Mouse (Mus musculus): ENCODE measurements around the gene Rps21. TPM values are rescaled to one million over a fixed set of nuclear protein-coding genes. Genes with fewer than 3 reads are reported as not detected.

The Rps21 gene
- 2,462 and 2,522 TPM in 2 replicates for polyA plus RNA-seq (2012; rRNA removed)

DNA sequence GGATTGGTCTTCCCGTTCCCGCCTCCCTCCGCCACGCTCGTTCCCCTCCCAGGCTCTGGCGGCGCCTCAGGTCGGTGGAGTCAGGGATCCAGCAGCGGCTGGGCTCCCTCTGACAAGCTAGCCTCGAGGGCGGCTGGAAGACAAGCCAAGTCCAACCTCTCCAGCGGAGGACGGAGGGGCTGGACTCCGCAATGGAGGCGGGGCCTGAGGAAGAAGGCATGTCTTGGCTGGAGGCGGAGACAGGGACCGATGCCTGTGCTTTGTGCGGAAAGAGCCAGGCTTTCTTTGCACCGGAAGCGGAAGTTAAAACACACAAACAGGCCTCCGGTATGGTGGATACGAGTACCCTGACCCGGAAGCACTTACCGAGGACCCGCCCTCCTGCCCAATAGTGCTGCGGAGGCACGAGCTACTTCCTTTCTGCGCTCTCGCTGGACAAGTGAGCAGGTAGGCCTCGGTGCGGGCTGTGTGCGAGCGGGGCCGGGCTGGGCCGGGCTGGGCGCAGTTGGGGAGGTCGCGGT is at the start of gene Rps21:
Gene Rps21, plus strand, starts transcription at position 377 of the 521 bp plus-strand sequence.
- no peaks in the 10 kb centered on the region; the same call in 1 of the 2 replicates for H3K4me1 ChIP-seq (ENCODE audit: control insufficient read depth, insufficient read depth, low read length)
- peak within 1 kb of the TSS; percentile 71 for H3K4me3 ChIP-seq (ENCODE audit: insufficient read depth, low read length)
- peak within 1 kb of the TSS; percentile 15 for H3K27ac ChIP-seq (ENCODE audit: insufficient read depth, low read length)
- TF ChIP-seq CTCF (IDR thresholded peaks at IDR 0.05; ENCODE audit: extremely low read depth, insufficient read depth, low read length) (no peak), POLR2A (IDR thresholded peaks at IDR 0.05; ENCODE audit: extremely low read depth, insufficient read depth, low read length) (peak; percentile 96)

DNA sequence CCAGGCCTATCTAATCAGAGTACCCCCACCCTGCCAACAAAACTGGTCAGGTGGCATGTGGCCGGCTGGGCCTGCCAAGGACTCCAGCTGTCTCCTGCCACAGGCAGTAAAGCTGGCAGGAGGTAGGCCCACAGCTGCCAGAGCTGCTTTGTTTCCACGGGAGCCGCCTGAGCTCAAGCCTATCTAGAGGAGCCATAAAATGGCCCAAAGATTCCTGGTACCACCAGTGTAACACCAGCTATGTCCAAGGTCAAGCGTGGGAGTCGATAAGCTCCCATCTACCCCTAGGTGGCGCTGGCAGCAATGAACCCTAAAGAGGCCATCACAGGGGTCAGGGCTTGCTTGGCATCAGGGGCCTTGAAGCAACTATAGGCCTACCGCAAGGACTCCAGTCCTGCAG is 49.3 kb upstream of the Rps21 start:
- Histone ChIP-seq H3K27ac (ENCODE audit: insufficient read depth, low read length) (no peak overlapping the region), H3K4me3 (ENCODE audit: insufficient read depth, low read length) (no peak overlapping the region), H3K4me1 (ENCODE audit: control insufficient read depth, insufficient read depth, low read length) (no peaks in the 10 kb centered on the region)
- TF ChIP-seq CTCF (IDR thresholded peaks at IDR 0.05; ENCODE audit: extremely low read depth, insufficient read depth, low read length) (peak; percentile 34; the same call in 1 of the 2 replicates), POLR2A (IDR thresholded peaks at IDR 0.05; ENCODE audit: extremely low read depth, insufficient read depth, low read length) (no peak)

DNA sequence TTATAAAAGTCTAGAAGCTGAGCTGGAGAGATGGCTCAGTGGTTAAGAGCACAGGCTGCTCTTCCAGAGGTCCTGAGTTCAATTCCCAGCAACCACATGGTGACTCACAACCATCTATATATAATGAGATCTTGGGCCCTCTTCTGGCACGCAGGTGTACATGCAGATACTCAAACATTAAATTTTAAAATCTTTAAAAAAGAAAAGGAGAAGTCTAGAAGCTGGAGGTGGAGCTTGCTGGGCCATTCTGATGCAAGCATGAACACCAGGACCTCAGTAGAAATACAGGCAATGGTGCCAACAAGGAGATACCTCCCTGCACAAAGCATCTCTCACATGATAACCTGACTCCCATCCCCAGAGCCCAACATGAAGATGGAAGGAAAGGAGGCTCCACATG is 48.2 kb upstream of the Rps21 start:
- TF ChIP-seq CTCF (IDR thresholded peaks at IDR 0.05; ENCODE audit: extremely low read depth, insufficient read depth, low read length) (no peak), POLR2A (IDR thresholded peaks at IDR 0.05; ENCODE audit: extremely low read depth, insufficient read depth, low read length) (no peak)
- no peak overlapping the region for H3K4me3 ChIP-seq (ENCODE audit: insufficient read depth, low read length)
- no peaks in the 10 kb centered on the region for H3K4me1 ChIP-seq (ENCODE audit: control insufficient read depth, insufficient read depth, low read length)
- H3K27ac ChIP-seq (ENCODE audit: insufficient read depth, low read length): no peak overlapping the region

DNA sequence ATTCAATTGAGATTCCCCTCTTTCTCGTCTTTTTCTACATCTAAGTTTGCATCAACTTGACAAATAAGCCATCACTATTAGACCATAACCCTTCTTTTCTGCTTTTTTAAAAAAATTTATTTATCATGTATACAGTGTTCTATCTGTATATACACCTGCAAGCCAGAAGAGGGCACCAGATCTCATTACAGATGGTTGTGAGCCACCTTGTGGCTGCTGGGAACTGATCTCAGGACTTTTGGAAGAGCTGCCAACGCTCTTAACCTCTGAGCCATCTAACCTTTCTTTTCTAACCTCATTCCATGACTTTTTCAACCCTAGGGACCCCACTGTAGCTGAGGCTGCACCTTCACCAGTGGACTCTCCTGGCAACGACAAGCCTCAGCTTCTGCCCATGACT is 44.9 kb upstream of the Rps21 start:
- H3K27ac ChIP-seq (ENCODE audit: insufficient read depth, low read length): no peak overlapping the region
- TF ChIP-seq CTCF (IDR thresholded peaks at IDR 0.05; ENCODE audit: extremely low read depth, insufficient read depth, low read length) (no peak), POLR2A (IDR thresholded peaks at IDR 0.05; ENCODE audit: extremely low read depth, insufficient read depth, low read length) (no peak)
- H3K4me1 ChIP-seq (ENCODE audit: control insufficient read depth, insufficient read depth, low read length): peaks cover 3% of the 10 kb centered on the region; the same call in 1 of the 2 replicates
- no peak overlapping the region for H3K4me3 ChIP-seq (ENCODE audit: insufficient read depth, low read length)

DNA sequence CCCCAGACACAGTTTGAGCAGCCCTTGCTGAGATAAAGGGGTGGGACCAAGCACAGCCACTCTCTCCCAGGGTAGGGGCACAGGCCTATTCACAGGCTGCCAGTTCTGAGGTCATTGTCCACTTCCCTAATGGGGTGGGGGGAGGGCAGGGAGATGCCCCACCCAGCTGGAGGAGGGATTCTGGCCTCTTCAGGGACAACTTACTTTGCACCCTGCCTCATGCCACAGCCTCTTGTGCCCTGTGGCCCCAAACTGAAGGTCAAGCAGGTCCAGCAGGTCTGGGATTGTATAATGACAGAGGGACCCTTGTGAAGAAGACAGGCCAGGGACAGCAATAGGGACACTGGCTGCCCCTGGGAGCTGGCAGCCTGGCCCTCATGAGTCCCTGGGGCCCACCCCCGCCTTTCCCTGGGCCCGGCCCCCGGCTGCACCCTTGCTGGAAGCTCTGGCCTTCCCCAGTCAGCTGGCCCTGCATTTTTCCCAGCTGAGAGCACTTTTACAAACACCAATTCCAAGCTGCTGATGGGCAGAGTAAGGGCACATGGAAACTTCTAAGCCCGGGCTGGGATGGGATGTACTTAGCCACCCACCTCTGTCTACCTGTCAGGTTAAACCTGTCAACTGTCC is 42.7 kb upstream of the Rps21 start:
- TF ChIP-seq CTCF (IDR thresholded peaks at IDR 0.05; ENCODE audit: extremely low read depth, insufficient read depth, low read length) (no peak), POLR2A (IDR thresholded peaks at IDR 0.05; ENCODE audit: extremely low read depth, insufficient read depth, low read length) (no peak)
- Histone ChIP-seq H3K4me1 (ENCODE audit: control insufficient read depth, insufficient read depth, low read length) (peaks cover 7% of the 10 kb centered on the region; the same call in 1 of the 2 replicates), H3K4me3 (ENCODE audit: insufficient read depth, low read length) (no peak overlapping the region), H3K27ac (ENCODE audit: insufficient read depth, low read length) (no peak overlapping the region; the same call in 1 of the 2 replicates)

DNA sequence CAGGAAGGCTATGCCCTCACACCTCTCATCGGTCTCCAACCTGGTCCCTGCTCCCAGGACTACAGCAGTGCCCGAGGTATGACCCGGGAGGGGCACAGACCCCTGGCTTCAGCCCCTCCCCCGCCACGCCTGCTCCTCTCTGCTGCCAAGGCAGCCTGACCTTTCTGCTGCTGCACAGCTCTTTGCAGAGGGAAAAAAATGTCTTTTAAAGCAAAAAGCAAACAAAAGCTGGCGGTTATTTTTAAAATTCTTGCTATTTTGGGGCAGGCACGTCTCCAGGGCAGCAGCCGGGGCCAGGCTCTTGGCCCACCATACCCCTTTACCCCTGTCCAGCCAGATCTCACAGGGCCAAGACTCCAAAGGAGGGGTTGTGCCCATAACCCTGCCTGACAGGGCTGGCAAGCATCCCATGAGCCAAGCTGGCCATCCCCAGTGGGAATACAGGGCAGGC is 42.1 kb upstream of the Rps21 start:
- H3K27ac ChIP-seq (ENCODE audit: insufficient read depth, low read length): no peak overlapping the region
- TF ChIP-seq CTCF (IDR thresholded peaks at IDR 0.05; ENCODE audit: extremely low read depth, insufficient read depth, low read length): no peak
- no peak for TF ChIP-seq POLR2A (IDR thresholded peaks at IDR 0.05; ENCODE audit: extremely low read depth, insufficient read depth, low read length)
- no peak overlapping the region for H3K4me3 ChIP-seq (ENCODE audit: insufficient read depth, low read length)

DNA sequence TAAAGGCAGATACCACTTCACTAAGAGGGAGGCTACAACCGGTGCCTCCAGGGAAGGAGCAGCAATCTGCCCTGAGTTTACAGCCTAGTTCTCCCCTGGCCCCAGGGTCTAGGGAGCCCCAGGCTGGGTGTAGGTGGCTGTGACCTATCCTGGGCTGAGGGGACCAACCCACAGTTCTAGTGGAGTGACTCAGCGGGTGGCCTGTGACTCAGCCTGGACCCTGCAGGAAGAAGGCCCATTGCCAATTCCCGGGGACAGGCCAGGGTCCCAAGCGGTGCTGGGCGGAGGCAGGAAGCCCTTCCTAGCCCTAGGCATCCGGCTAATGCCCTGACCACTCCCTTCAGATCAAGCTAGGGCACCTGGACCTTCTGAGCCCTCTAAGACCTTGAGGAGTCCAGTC is 41.2 kb upstream of the Rps21 start:
- Histone ChIP-seq H3K4me3 (ENCODE audit: insufficient read depth, low read length) (no peak overlapping the region), H3K27ac (ENCODE audit: insufficient read depth, low read length) (no peak overlapping the region), H3K4me1 (ENCODE audit: control insufficient read depth, insufficient read depth, low read length) (peaks cover 7% of the 10 kb centered on the region; the same call in 1 of the 2 replicates)
- TF ChIP-seq POLR2A (IDR thresholded peaks at IDR 0.05; ENCODE audit: extremely low read depth, insufficient read depth, low read length): no peak
- no peak for TF ChIP-seq CTCF (IDR thresholded peaks at IDR 0.05; ENCODE audit: extremely low read depth, insufficient read depth, low read length)

More for the DNA sequence above, 42.1 kb upstream of the Rps21 start:
- peaks cover 7% of the 10 kb centered on the region; the same call in 1 of the 2 replicates for H3K4me1 ChIP-seq (ENCODE audit: control insufficient read depth, insufficient read depth, low read length)

DNA sequence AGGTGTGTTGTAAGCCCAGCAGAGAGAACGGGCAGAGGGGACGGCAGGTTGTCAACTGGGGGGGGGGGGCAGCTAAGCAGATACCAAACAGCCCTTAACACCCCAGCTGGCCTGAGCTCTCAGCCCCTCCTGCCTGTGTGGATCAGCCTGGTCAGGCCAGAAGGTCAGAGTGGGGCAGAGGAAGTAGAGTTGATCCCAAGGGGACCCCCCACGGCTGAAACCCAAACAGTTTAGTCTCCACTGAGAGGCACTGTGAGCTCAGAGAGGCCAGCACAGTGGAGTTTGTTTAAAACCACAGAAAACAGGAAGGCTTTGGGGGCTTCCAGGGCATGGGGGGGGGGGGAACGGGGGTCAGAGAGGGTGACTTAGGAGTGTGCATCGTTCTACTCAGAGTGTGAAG is 40.3 kb upstream of the Rps21 start:
- Histone ChIP-seq H3K4me1 (ENCODE audit: control insufficient read depth, insufficient read depth, low read length) (peaks cover 7% of the 10 kb centered on the region; the same call in 1 of the 2 replicates), H3K4me3 (ENCODE audit: insufficient read depth, low read length) (no peak overlapping the region), H3K27ac (ENCODE audit: insufficient read depth, low read length) (no peak overlapping the region)
- no peak for TF ChIP-seq CTCF (IDR thresholded peaks at IDR 0.05; ENCODE audit: extremely low read depth, insufficient read depth, low read length)
- no peak for TF ChIP-seq POLR2A (IDR thresholded peaks at IDR 0.05; ENCODE audit: extremely low read depth, insufficient read depth, low read length)

DNA sequence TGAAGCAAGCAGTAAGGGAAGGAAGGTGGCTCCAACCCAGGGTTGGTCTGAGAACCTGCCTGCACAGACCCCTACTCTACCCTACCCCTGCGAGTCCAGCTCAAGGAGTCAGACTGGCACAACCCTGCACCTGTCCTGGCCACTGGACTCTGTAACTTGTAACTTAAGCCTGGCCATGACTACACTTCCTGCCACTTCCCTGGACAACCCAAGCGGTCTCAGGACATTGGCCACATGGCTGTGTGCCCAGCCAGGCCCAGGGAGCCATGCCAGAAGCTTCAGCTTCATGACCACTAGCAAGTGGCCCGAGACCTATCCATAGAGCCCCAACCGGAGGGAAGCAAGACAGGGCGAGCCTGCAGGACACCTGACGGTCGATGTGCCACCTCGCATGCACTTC is 39.6 kb upstream of the Rps21 start:
- no peak for TF ChIP-seq POLR2A (IDR thresholded peaks at IDR 0.05; ENCODE audit: extremely low read depth, insufficient read depth, low read length)
- no peak for TF ChIP-seq CTCF (IDR thresholded peaks at IDR 0.05; ENCODE audit: extremely low read depth, insufficient read depth, low read length)
- Histone ChIP-seq H3K4me3 (ENCODE audit: insufficient read depth, low read length) (no peak overlapping the region), H3K4me1 (ENCODE audit: control insufficient read depth, insufficient read depth, low read length) (peaks cover 7% of the 10 kb centered on the region; the same call in 1 of the 2 replicates), H3K27ac (ENCODE audit: insufficient read depth, low read length) (0 out of 2 replicates have a peak overlapping the region, but pooled peaks have one; percentile 7)

DNA sequence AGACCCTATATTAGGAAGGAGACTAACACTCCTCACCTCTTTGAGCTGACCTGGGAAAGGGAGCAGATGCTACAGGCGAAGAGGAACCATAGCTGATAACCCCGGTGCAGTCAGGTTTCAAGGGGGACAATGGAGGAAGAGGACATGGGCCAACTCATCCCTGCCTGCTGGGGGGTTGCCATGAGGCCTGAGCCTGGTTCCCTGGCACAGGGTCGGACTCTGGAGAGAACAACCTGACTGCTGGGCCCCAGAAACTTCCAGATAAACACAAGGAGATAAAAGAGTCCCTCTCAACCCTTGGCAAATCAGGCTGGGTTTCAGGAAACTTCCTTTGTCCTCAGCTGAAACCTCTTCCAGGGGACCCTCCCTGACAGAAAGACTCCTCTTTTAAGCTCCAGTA is 38.9 kb upstream of the Rps21 start:
- H3K4me3 ChIP-seq (ENCODE audit: insufficient read depth, low read length): no peak overlapping the region
- H3K27ac ChIP-seq (ENCODE audit: insufficient read depth, low read length): 0 out of 2 replicates have a peak overlapping the region, but pooled peaks have one; percentile 7
- H3K4me1 ChIP-seq (ENCODE audit: control insufficient read depth, insufficient read depth, low read length): peaks cover 7% of the 10 kb centered on the region; the same call in 1 of the 2 replicates
- no peak for TF ChIP-seq POLR2A (IDR thresholded peaks at IDR 0.05; ENCODE audit: extremely low read depth, insufficient read depth, low read length)
